ENCODE assay signal across 25 mouse cellular contexts in genomic region chr16:11623032-11623431, GRCm38 (mm10).
A peak's percentile ranks its signal among the peaks of the same experiment; 100 is the strongest.
DNase-seq lines count a peak whose midpoint lies in the region; ATAC-seq and TF ChIP-seq lines count a peak whose summit lies in the region.
"Had no signal": no experiment of that assay in that cellular context is flagged by ENCODE, and none has a peak within 500 bp of the region (broad histone marks: within the 10 kb centered on the region; RNA-seq: fewer than 3 reads in every experiment).

No protein-coding gene starts in this region.

- H3K9me3 ChIP-seq in kidney, postnatal 0 days (replicated peaks; ENCODE audit: low read length) = no peaks in the 10 kb centered on the region
- no peaks in the 10 kb centered on the region for H3K9me3 ChIP-seq in liver, embryonic 13.5 days (replicated peaks)
- H3K9me3 ChIP-seq: embryonic facial prominence, embryonic 12.5 days; G1E; hindbrain, embryonic 12.5 days; limb, embryonic 15.5 days; midbrain, embryonic 10.5 days had no signal

- H3K27me3 ChIP-seq in kidney, postnatal 0 days (ENCODE audit: insufficient read depth, low read length) = no peaks in the 10 kb centered on the region
- H3K27me3 ChIP-seq in liver, embryonic 13.5 days = no peaks in the 10 kb centered on the region
- H3K27me3 ChIP-seq: CH12.LX; embryonic facial prominence, embryonic 12.5 days; hindbrain, embryonic 12.5 days; limb, embryonic 15.5 days had no signal

- H3K9ac ChIP-seq in kidney, postnatal 0 days (ENCODE audit: low read depth, low read length) = no peak overlapping the region
- no peak overlapping the region for H3K9ac ChIP-seq in liver, embryonic 13.5 days
- H3K9ac ChIP-seq: embryonic facial prominence, embryonic 12.5 days; forebrain, postnatal 0 days; hindbrain, embryonic 12.5 days; limb, embryonic 15.5 days had no signal

- no peaks in the 10 kb centered on the region for H3K36me3 ChIP-seq in kidney, postnatal 0 days (ENCODE audit: insufficient read depth, low read length)
- no peaks in the 10 kb centered on the region for H3K36me3 ChIP-seq in liver, embryonic 13.5 days
- H3K36me3 ChIP-seq: embryonic facial prominence, embryonic 12.5 days; G1E; hindbrain, embryonic 12.5 days; limb, embryonic 15.5 days; midbrain, embryonic 10.5 days had no signal

- peak overlapping the region; percentile 47; the same call in 1 of the 2 replicates for H3K27ac ChIP-seq in kidney, postnatal 0 days
- peak overlapping the region; percentile 56 for H3K27ac ChIP-seq in liver, embryonic 13.5 days
- H3K27ac ChIP-seq: embryonic facial prominence, embryonic 12.5 days; hindbrain, embryonic 12.5 days; limb, embryonic 15.5 days; midbrain, embryonic 10.5 days had no signal

- no peaks in the 10 kb centered on the region for H3K4me1 ChIP-seq in kidney, postnatal 0 days (replicated peaks; ENCODE audit: insufficient read depth, low read length)
- H3K4me1 ChIP-seq in liver, embryonic 13.5 days (replicated peaks) = peaks cover 53% of the 10 kb centered on the region
- H3K4me1 ChIP-seq: embryonic facial prominence, embryonic 12.5 days; limb, embryonic 15.5 days; midbrain, embryonic 10.5 days had no signal

- no peak overlapping the region for H3K4me3 ChIP-seq in kidney, postnatal 0 days (replicated peaks; ENCODE audit: low read depth, low read length)
- H3K4me3 ChIP-seq in liver, embryonic 13.5 days (replicated peaks) = no peak overlapping the region
- H3K4me3 ChIP-seq: embryonic facial prominence, embryonic 12.5 days; hindbrain, embryonic 12.5 days; left cerebral cortex, adult 2 months; limb, embryonic 15.5 days; midbrain, embryonic 10.5 days had no signal

- ATAC-seq in kidney, postnatal 0 days (replicated peaks; ENCODE audit: low FRiP score, low read depth) = no peak
- peak; percentile 52; the same call in 1 of the 2 replicates for ATAC-seq in common myeloid progenitor, adult 5-6 weeks (replicated peaks; ENCODE audit: low read depth, poor library complexity, severe bottlenecking)
- ATAC-seq in liver, embryonic 13.5 days (ENCODE audit: low read depth) = peak; percentile 82
- peak; percentile 65; the same call in 1 of the 2 replicates for ATAC-seq in megakaryocyte-erythroid progenitor cell, adult 5-6 weeks (replicated peaks; ENCODE audit: low FRiP score, low TSS enrichment, poor library complexity, severe bottlenecking)
- ATAC-seq in monocyte, adult 5-6 weeks (replicated peaks; ENCODE audit: insufficient number of reproducible peaks, low FRiP score, low TSS enrichment, poor library complexity, severe bottlenecking) = no peak
- ATAC-seq: forebrain, postnatal 0 days; lung, postnatal 0 days; midbrain, embryonic 16.5 days had no signal

- no peak overlapping the region for H3K4me2 ChIP-seq in kidney, postnatal 0 days (ENCODE audit: low read length)
- no peak overlapping the region for H3K4me2 ChIP-seq in liver, embryonic 13.5 days
- H3K4me2 ChIP-seq: embryonic facial prominence, embryonic 12.5 days; hindbrain, embryonic 12.5 days; limb, embryonic 15.5 days had no signal

- no peak for TF ChIP-seq CTCF in kidney, postnatal 0 days (IDR thresholded peaks at IDR 0.05; ENCODE audit: low read depth)

- WGBS in kidney, postnatal 0 days = 81% methylated on average over 3 of the region's 3 CpGs
- 30% methylated on average over 3 of the region's 3 CpGs for WGBS in liver, embryonic 13.5 days (ENCODE audit: insufficient replicate concordance)

- DNase-seq in kidney, postnatal 0 days (ENCODE audit: low spot score) = no peak
- no peak for DNase-seq in kidney, postnatal 10 days
- DNase-seq in liver, embryonic 13.5 days = no peak
- DNase-seq in left cerebral cortex, adult 8-10 months (ENCODE audit: low spot score in 2 of 2) = no peak
- DNase-seq: adrenal gland, adult 2 months; B cell, adult 2 months; cerebellum, adult 11-12 months; cerebellum, postnatal 10 days; forebrain, postnatal 0 days; gastrocnemius, postnatal 25 days; heart, adult 18-20 months; kidney, adult 18-20 months; left cerebral cortex, postnatal 4 days had no signal

Comparison
In these comparisons a context has a peak if more than half of its experiments do, and no peak if none do; other contexts are left out.
1. ATAC-seq: peak in common myeloid progenitor, adult 5-6 weeks (single experiment), liver, embryonic 13.5 days (single experiment) and megakaryocyte-erythroid progenitor cell, adult 5-6 weeks (single experiment); none in kidney, postnatal 0 days (single experiment) and monocyte, adult 5-6 weeks (single experiment).